ENCODE assay signal across 16 mouse cellular contexts in genomic region chr9:25048940-25049339, GRCm38 (mm10). TPM values are rescaled to one million over a fixed set of nuclear protein-coding genes. Genes with fewer than 3 reads are reported as not detected.
"Had no signal": no experiment of that assay in that cellular context is flagged by ENCODE, and none has a peak within 500 bp of the region (broad histone marks: within the 10 kb centered on the region; RNA-seq: fewer than 3 reads in every experiment).

No protein-coding gene starts in this region.

- ATAC-seq: intestine, embryonic 16.5 days; midbrain, embryonic 13.5 days had no signal

- H3K4me3 ChIP-seq: limb, embryonic 15.5 days; midbrain, embryonic 13.5 days; neural tube, embryonic 15.5 days had no signal

- H3K27me3 ChIP-seq: limb, embryonic 15.5 days; midbrain, embryonic 13.5 days; neural tube, embryonic 15.5 days had no signal

- DNase-seq: kidney, postnatal 25 days; thymus, postnatal 14 days had no signal

- H3K36me3 ChIP-seq: limb, embryonic 15.5 days; midbrain, embryonic 13.5 days; neural tube, embryonic 15.5 days had no signal

- H3K9me3 ChIP-seq: limb, embryonic 15.5 days; midbrain, embryonic 13.5 days; neural tube, embryonic 15.5 days had no signal

- H3K4me1 ChIP-seq: midbrain, embryonic 13.5 days; neural tube, embryonic 15.5 days had no signal

- H3K27ac ChIP-seq: limb, embryonic 15.5 days; midbrain, embryonic 13.5 days; neural tube, embryonic 15.5 days; stomach, postnatal 0 days had no signal

- H3K9ac ChIP-seq: limb, embryonic 15.5 days; midbrain, embryonic 13.5 days; neural tube, embryonic 15.5 days had no signal

- H3K4me2 ChIP-seq: limb, embryonic 15.5 days; midbrain, embryonic 13.5 days; neural tube, embryonic 15.5 days had no signal

RNA-seq across cellular contexts. Expression of gene Gm10181, which starts 40.3 kb away (rescaled TPM):
- total RNA-seq: layer of hippocampus, postnatal 25 days; left cerebral cortex, adult 8-10 months; left cerebral cortex, postnatal 25 days; midbrain, postnatal 0 days had no signal
- polyA plus RNA-seq: intestine, embryonic 16.5 days; kidney, adult 2 months; kidney, embryonic 16.5 days; limb, embryonic 11.5 days; limb, embryonic 15.5 days; liver, embryonic 16.5 days; midbrain, embryonic 13.5 days; midbrain, postnatal 0 days; neural tube, embryonic 11.5 days; neural tube, embryonic 15.5 days; stomach, postnatal 0 days had no signal
